Mouse (Mus musculus) CD4-positive helper T cell, adult 2 months (primary cell): ENCODE measurements around the gene Psg21.
"Not testable (repeated sequence)": the region's sequence is repeated elsewhere in the genome, so short reads cannot be mapped to it uniquely, and the experiment has no call there.

ENCODE experiments used
- DNase-seq: peaks from one replicate; pipeline ENCODE4 v3.0.0-alpha.2; 2012; ENCODE audit warnings: low read depth, missing footprints, low spot score

Gene Psg21

GRCm38 (mm10) chr7:18656625-18657024 lies at the start of gene Psg21:
Psg21 (minus strand) TSS chr7:18656725.
- not testable (repeated sequence) for DNase-seq

DNA sequence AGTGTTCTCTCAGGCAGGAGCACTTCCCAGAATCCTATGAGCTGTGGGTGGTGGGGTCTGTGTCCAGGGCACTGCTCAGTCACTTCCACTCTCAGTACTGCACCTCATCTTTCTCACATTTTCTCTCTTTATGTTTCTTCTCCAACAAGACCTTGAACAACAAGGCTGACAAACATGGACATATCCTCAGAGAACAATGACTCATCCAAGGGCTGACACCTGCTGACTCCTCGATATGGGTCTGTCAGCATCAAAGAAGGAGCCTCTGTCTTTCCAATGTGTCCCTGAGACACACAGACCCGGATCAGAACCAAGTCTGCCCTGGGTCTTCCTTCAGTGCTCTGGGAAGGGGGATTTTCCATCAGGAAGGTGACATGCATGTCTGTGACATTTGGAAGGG lies 29.6 kb upstream of the Psg21 start, which contains the start of gene Psg20:
Gene Psg20 (minus strand): TSS at position 101 of the 400 bp plus-strand sequence.
- DNase-seq = no peak

DNA sequence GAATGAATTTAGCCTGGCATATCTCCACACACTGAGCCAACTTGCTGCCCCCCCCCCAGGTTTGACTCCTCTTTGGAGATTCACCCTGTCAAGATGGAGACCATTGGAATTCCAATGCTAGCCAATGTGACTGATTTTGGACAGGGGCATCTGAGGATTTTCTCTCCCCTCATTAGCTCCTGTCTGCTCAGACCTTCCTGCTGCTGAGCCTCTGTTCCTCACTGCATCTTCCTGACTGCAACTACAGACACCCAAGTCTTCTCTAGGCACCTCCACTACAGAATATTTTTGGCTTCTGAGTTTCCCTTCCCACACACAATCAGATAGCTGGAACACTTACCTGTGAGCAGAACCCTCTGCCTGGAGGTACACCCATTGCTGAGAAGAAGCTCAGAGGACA lies 29.1 kb upstream of the Psg21 start:
- no peak for DNase-seq

DNA sequence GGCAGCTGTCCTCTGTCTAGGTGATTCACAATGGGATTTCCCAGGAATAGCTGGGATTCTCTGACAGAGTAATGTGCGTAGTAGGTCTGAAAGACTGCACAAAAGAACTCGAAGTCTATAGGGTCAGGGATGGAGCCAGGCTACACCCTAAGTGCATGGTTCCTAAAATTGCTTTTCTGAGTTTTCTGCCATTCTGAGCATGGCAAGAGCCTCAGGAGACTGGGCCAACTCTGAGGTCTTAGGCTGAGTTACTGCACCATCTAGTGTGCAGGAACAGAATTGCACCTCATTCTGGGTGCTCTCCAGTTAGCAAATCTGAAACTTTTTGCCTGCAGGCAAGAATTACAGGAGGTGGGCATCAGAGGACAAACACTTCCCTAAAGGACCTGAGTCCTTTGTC lies 23.2 kb upstream of the Psg21 start:
- no peak for DNase-seq

DNA sequence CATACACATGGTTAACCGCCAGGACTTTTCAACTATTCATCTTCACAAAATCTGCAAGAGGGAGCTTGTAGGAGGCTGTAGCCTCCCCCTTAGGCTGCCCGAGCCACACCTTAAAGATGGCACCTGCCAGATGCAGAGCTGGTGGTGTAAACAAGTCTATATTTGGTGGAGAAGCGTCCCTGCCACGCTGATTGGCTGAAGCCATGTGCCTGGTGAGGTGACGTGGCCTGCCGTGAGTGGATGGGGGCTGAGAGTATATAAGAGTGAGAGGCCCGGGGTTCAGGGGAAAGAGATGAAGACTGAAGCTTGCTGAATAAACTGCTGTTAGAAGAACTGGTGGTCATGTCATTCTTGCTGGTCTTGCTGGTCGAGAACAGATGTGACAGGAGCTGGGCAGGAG lies 29.6 kb downstream of the Psg21 start:
- not testable (repeated sequence) for DNase-seq

- not testable (repeated sequence) for DNase-seq
These were observed 40.1 kb downstream of the Psg21 start, which contains the start of gene Psg23 for GRCm38 (mm10) chr7:18616401-18616800. Psg23 (minus strand) TSS chr7:18616501.
